Mouse (Mus musculus) testis, adult 2 months (tissue): Measurements from ENCODE around the gene Rabl3.

Source experiments
- CTCF ChIP-seq: fragments of 200-500 bp; IDR thresholded peaks from 2 replicates; pipeline ENCODE4 v1.5.1; 2012; ENCODE audit warnings: low read depth, mild to moderate bottlenecking, inconsistent platforms, low read length, moderate library complexity; ENCODE audit not compliant: control insufficient read depth, insufficient read depth, insufficient replicate concordance
- POLR2A ChIP-seq: fragments of 200-500 bp; IDR thresholded peaks from 2 replicates; pipeline ENCODE4 v1.6.1; 2012; ENCODE audit warnings: low read depth, mild to moderate bottlenecking, inconsistent platforms, low read length, moderate library complexity; ENCODE audit not compliant: control insufficient read depth

GRCm38 (mm10) chr16:37539240-37539610 is 460 bp upstream of the Rabl3 start:
- no peak for TF ChIP-seq CTCF
- no peak for TF ChIP-seq POLR2A
